ENCODE assay signal across 8 mouse cellular contexts in the genomic region with DNA sequence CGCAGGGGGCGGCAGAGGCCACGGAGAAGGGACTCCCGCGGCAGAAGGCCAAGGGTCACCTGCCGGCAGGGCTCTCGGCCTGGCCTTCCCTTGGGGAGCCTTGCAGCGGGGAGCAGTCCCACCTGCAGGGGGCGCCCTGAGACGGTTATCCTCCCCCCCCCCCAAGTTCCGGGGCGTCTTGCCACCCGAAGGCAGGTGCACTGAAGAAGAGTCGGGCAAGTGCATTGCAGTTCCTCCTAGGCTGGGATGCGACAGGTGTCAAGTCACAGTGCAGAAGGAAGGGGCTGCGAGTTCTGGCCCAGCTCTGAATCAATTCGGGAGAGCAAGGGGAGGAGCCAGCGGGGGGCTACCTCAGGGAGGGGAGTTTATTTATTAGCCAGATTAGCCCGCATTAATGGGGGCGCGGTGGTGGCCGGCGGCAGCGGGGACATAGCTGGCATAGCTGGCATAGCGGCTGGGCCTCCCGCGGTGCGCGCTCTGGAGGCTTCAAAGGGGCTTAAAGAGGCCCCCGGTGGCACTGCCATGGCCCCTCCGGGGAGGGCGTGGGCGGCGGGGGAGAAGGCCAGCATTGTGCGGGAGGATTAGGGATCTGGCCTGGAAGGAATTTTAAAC.
DNase-seq lines count a peak whose midpoint lies in the region; ATAC-seq lines count a peak whose summit lies in the region.

No protein-coding gene starts in this region.

- peaks cover 15% of the 10 kb centered on the region for H3K9me3 ChIP-seq in megakaryocyte, embryonic 14.5 days
- H3K9me3 ChIP-seq in embryonic facial prominence, embryonic 11.5 days (replicated peaks; ENCODE audit: control insufficient read depth, low read length), result no peaks in the 10 kb centered on the region
- H3K9me3 ChIP-seq in liver, embryonic 13.5 days (replicated peaks), result no peaks in the 10 kb centered on the region

- no peak overlapping the region; the same call in 1 of the 2 replicates for H3K27ac ChIP-seq in embryonic facial prominence, embryonic 11.5 days (replicated peaks; ENCODE audit: low read depth, low read length)
- H3K27ac ChIP-seq in liver, embryonic 13.5 days, result no peak overlapping the region

- H3K4me3 ChIP-seq in megakaryocyte, embryonic 14.5 days (replicated peaks), result peak overlapping the region; percentile 62
- no peak overlapping the region for H3K4me3 ChIP-seq in embryonic facial prominence, embryonic 11.5 days (ENCODE audit: low read depth, low read length)
- H3K4me3 ChIP-seq in liver, embryonic 13.5 days (replicated peaks), result no peak overlapping the region

- H3K9ac ChIP-seq in embryonic facial prominence, embryonic 11.5 days (replicated peaks; ENCODE audit: low read length), result no peak overlapping the region
- no peak overlapping the region for H3K9ac ChIP-seq in liver, embryonic 13.5 days

- peaks cover 2% of the 10 kb centered on the region for H3K36me3 ChIP-seq in megakaryocyte, embryonic 14.5 days (replicated peaks; ENCODE audit: low read length)
- no peaks in the 10 kb centered on the region for H3K36me3 ChIP-seq in embryonic facial prominence, embryonic 11.5 days (replicated peaks; ENCODE audit: control insufficient read depth, insufficient read depth, low read depth, low read length)
- H3K36me3 ChIP-seq in liver, embryonic 13.5 days, result no peaks in the 10 kb centered on the region
- no peaks in the 10 kb centered on the region for H3K36me3 ChIP-seq in splenic B cell, adult 2 months (ENCODE audit: control insufficient read depth, insufficient read depth, low read length, poor library complexity, severe bottlenecking)

- peak overlapping the region; percentile 35 for H3K4me2 ChIP-seq in embryonic facial prominence, embryonic 11.5 days (ENCODE audit: low read depth, low read length)
- peak overlapping the region; percentile 24; the same call in 1 of the 2 replicates for H3K4me2 ChIP-seq in liver, embryonic 13.5 days

- H3K4me1 ChIP-seq in megakaryocyte, embryonic 14.5 days, result peaks cover 66% of the 10 kb centered on the region
- peaks cover 14% of the 10 kb centered on the region for H3K4me1 ChIP-seq in embryonic facial prominence, embryonic 11.5 days (ENCODE audit: control insufficient read depth, insufficient read depth, low read length)
- H3K4me1 ChIP-seq in liver, embryonic 13.5 days (replicated peaks), result peaks cover 4% of the 10 kb centered on the region; the same call in 1 of the 2 replicates

- peak; percentile 50 for DNase-seq in embryonic facial prominence, embryonic 11.5 days (ENCODE audit: low spot score)
- peak; percentile 14 for DNase-seq in induced T-regulatory cell, adult 2 months (ENCODE audit: low read depth)
- DNase-seq in liver, embryonic 13.5 days, result no peak
- DNase-seq in splenic B cell, adult 2 months (ENCODE audit: low read depth, low spot score), result peak; percentile 36
- DNase-seq in frontal cortex, adult 2 months (ENCODE audit: extremely low spot score in 1 of 2, low spot score in 1 of 2), result no peak
- no peak for DNase-seq in right cerebral cortex, adult 18-20 months

- ATAC-seq in megakaryocyte, adult 5-6 weeks (ENCODE audit: poor library complexity, severe bottlenecking), result no peak
- no peak for ATAC-seq in embryonic facial prominence, embryonic 11.5 days (replicated peaks; ENCODE audit: insufficient number of reproducible peaks, low FRiP score, low TSS enrichment, low read depth)
- no peak for ATAC-seq in liver, embryonic 13.5 days (ENCODE audit: low read depth)

- peaks cover 23% of the 10 kb centered on the region for H3K27me3 ChIP-seq in megakaryocyte, embryonic 14.5 days (replicated peaks)
- no peaks in the 10 kb centered on the region for H3K27me3 ChIP-seq in embryonic facial prominence, embryonic 11.5 days (ENCODE audit: control insufficient read depth, insufficient read depth, low read length)
- peaks cover 41% of the 10 kb centered on the region for H3K27me3 ChIP-seq in liver, embryonic 13.5 days
- no peaks in the 10 kb centered on the region; the same call in 1 of the 2 replicates for H3K27me3 ChIP-seq in splenic B cell, adult 2 months (ENCODE audit: control insufficient read depth, insufficient read depth, low read length, poor library complexity, severe bottlenecking)

- under 1% methylated on average over 34 of the region's 35 CpGs for WGBS in embryonic facial prominence, embryonic 11.5 days
- WGBS in liver, embryonic 13.5 days (ENCODE audit: insufficient replicate concordance), result 12% methylated on average over 35 of the region's 35 CpGs

Comparison
In these comparisons a context has a peak if more than half of its experiments do, and no peak if none do; other contexts are left out.
1. DNase-seq: peak in embryonic facial prominence, embryonic 11.5 days (single experiment), induced T-regulatory cell, adult 2 months (single experiment) and splenic B cell, adult 2 months (single experiment); none in liver, embryonic 13.5 days (single experiment), frontal cortex, adult 2 months (0 of 2) and right cerebral cortex, adult 18-20 months (single experiment).